Mouse (Mus musculus): ENCODE measurements around the gene Bckdhb. TPM values are rescaled to one million over a fixed set of nuclear protein-coding genes. Genes with fewer than 3 reads are reported as not detected.
"Not testable (repeated sequence)": the region's sequence is repeated elsewhere in the genome, so short reads cannot be mapped to it uniquely, and the experiment has no call there.

Bckdhb gene
- polyA plus RNA-seq, 1 experiment from 2014 or later: 34.8 TPM

GRCm38 (mm10) chr9:83975811-83976210, 50.9 kb downstream of the Bckdhb start:
- no peaks in the 10 kb centered on the region for H3K36me3 ChIP-seq (ENCODE audit: control insufficient read depth, insufficient read depth, low read length)
- no peak overlapping the region for H3K4me3 ChIP-seq (ENCODE audit: low read depth, low read length)
- H3K27ac ChIP-seq (ENCODE audit: low read depth, low read length): no peak overlapping the region
- DNase-seq (ENCODE audit: low spot score) (no peak), ATAC-seq (replicated peaks; ENCODE audit: low FRiP score) (no peak)
- H3K4me2 ChIP-seq: no peak overlapping the region
- no peak overlapping the region for H3K9ac ChIP-seq (ENCODE audit: low read depth, low read length)
- no peaks in the 10 kb centered on the region for H3K9me3 ChIP-seq (ENCODE audit: control insufficient read depth, low read length)
- no peaks in the 10 kb centered on the region for H3K27me3 ChIP-seq (replicated peaks; ENCODE audit: control insufficient read depth, insufficient read depth, low read length)
- H3K4me1 ChIP-seq (replicated peaks; ENCODE audit: control insufficient read depth, insufficient read depth, low read length): no peaks in the 10 kb centered on the region
- 67% methylated on average over 2 of the region's 2 CpGs for WGBS

- Histone ChIP-seq H3K27me3 (replicated peaks; ENCODE audit: control insufficient read depth, insufficient read depth, low read length) (no peaks in the 10 kb centered on the region), H3K4me1 (replicated peaks; ENCODE audit: control insufficient read depth, insufficient read depth, low read length) (no peaks in the 10 kb centered on the region), H3K4me3 (ENCODE audit: low read depth, low read length) (no peak overlapping the region), H3K4me2 (no peak overlapping the region), H3K27ac (ENCODE audit: low read depth, low read length) (no peak overlapping the region), H3K9me3 (ENCODE audit: control insufficient read depth, low read length) (no peaks in the 10 kb centered on the region), H3K9ac (ENCODE audit: low read depth, low read length) (no peak overlapping the region), H3K36me3 (ENCODE audit: control insufficient read depth, insufficient read depth, low read length) (no peaks in the 10 kb centered on the region)
- DNase-seq (ENCODE audit: low spot score): no peak
- WGBS: 79% methylated on average over 7 of the region's 7 CpGs
- no peak for ATAC-seq (replicated peaks; ENCODE audit: low FRiP score)
Measured at GRCm38 (mm10) chr9:83981234-83981633, 56.3 kb downstream of the Bckdhb start.

GRCm38 (mm10) chr9:84008961-84009360, 84.0 kb downstream of the Bckdhb start:
- ATAC-seq (replicated peaks; ENCODE audit: low FRiP score) (no peak), DNase-seq (ENCODE audit: low spot score) (no peak)
- H3K4me1 ChIP-seq (replicated peaks; ENCODE audit: control insufficient read depth, insufficient read depth, low read length): no peaks in the 10 kb centered on the region
- 87% methylated on average over 2 of the region's 2 CpGs for WGBS
- H3K9ac ChIP-seq (ENCODE audit: low read depth, low read length): no peak overlapping the region
- no peaks in the 10 kb centered on the region for H3K27me3 ChIP-seq (replicated peaks; ENCODE audit: control insufficient read depth, insufficient read depth, low read length)
- no peak overlapping the region for H3K4me3 ChIP-seq (ENCODE audit: low read depth, low read length)
- no peak overlapping the region for H3K27ac ChIP-seq (ENCODE audit: low read depth, low read length)
- no peaks in the 10 kb centered on the region for H3K9me3 ChIP-seq (ENCODE audit: control insufficient read depth, low read length)
- H3K36me3 ChIP-seq (ENCODE audit: control insufficient read depth, insufficient read depth, low read length): peaks cover 2% of the 10 kb centered on the region; the same call in 1 of the 2 replicates
- H3K4me2 ChIP-seq: no peak overlapping the region

GRCm38 (mm10) chr9:84011146-84011545, 86.2 kb downstream of the Bckdhb start:
- DNase-seq (ENCODE audit: low spot score): no peak
- Histone ChIP-seq H3K27ac (ENCODE audit: low read depth, low read length) (no peak overlapping the region), H3K9ac (ENCODE audit: low read depth, low read length) (no peak overlapping the region), H3K9me3 (ENCODE audit: control insufficient read depth, low read length) (no peaks in the 10 kb centered on the region), H3K4me2 (no peak overlapping the region), H3K4me3 (ENCODE audit: low read depth, low read length) (no peak overlapping the region), H3K27me3 (replicated peaks; ENCODE audit: control insufficient read depth, insufficient read depth, low read length) (no peaks in the 10 kb centered on the region), H3K36me3 (ENCODE audit: control insufficient read depth, insufficient read depth, low read length) (no peaks in the 10 kb centered on the region), H3K4me1 (replicated peaks; ENCODE audit: control insufficient read depth, insufficient read depth, low read length) (no peaks in the 10 kb centered on the region)
- no peak for ATAC-seq (replicated peaks; ENCODE audit: low FRiP score)

- not testable (repeated sequence) for H3K4me3 ChIP-seq (ENCODE audit: low read depth, low read length); H3K9me3 ChIP-seq (ENCODE audit: control insufficient read depth, low read length); H3K4me1 ChIP-seq (replicated peaks; ENCODE audit: control insufficient read depth, insufficient read depth, low read length); H3K9ac ChIP-seq (ENCODE audit: low read depth, low read length); H3K36me3 ChIP-seq (ENCODE audit: control insufficient read depth, insufficient read depth, low read length); ATAC-seq (replicated peaks; ENCODE audit: low FRiP score); H3K27me3 ChIP-seq (replicated peaks; ENCODE audit: control insufficient read depth, insufficient read depth, low read length); H3K27ac ChIP-seq (ENCODE audit: low read depth, low read length); H3K4me2 ChIP-seq
- WGBS: 84% methylated on average over 8 of the region's 8 CpGs
- DNase-seq (ENCODE audit: low spot score): peak; percentile 26
Measured at GRCm38 (mm10) chr9:84018141-84018540, 93.2 kb downstream of the Bckdhb start.

GRCm38 (mm10) chr9:84019627-84020026, 94.7 kb downstream of the Bckdhb start:
- Histone ChIP-seq H3K4me1 (replicated peaks; ENCODE audit: control insufficient read depth, insufficient read depth, low read length) (no peaks in the 10 kb centered on the region), H3K4me2 (no peak overlapping the region), H3K9ac (ENCODE audit: low read depth, low read length) (no peak overlapping the region), H3K9me3 (ENCODE audit: control insufficient read depth, low read length) (no peaks in the 10 kb centered on the region), H3K27ac (ENCODE audit: low read depth, low read length) (no peak overlapping the region), H3K27me3 (replicated peaks; ENCODE audit: control insufficient read depth, insufficient read depth, low read length) (no peaks in the 10 kb centered on the region), H3K4me3 (ENCODE audit: low read depth, low read length) (no peak overlapping the region), H3K36me3 (ENCODE audit: control insufficient read depth, insufficient read depth, low read length) (no peaks in the 10 kb centered on the region)
- DNase-seq (ENCODE audit: low spot score) (no peak), ATAC-seq (replicated peaks; ENCODE audit: low FRiP score) (peak; percentile 63)
- WGBS: 72% methylated on average over 2 of the region's 2 CpGs

- Histone ChIP-seq H3K27ac (ENCODE audit: low read depth, low read length) (no peak overlapping the region), H3K36me3 (ENCODE audit: control insufficient read depth, insufficient read depth, low read length) (no peaks in the 10 kb centered on the region), H3K4me3 (ENCODE audit: low read depth, low read length) (no peak overlapping the region), H3K4me1 (replicated peaks; ENCODE audit: control insufficient read depth, insufficient read depth, low read length) (no peaks in the 10 kb centered on the region), H3K9ac (ENCODE audit: low read depth, low read length) (no peak overlapping the region), H3K27me3 (replicated peaks; ENCODE audit: control insufficient read depth, insufficient read depth, low read length) (no peaks in the 10 kb centered on the region), H3K9me3 (ENCODE audit: control insufficient read depth, low read length) (no peaks in the 10 kb centered on the region), H3K4me2 (no peak overlapping the region)
- ATAC-seq (replicated peaks; ENCODE audit: low FRiP score) (no peak), DNase-seq (ENCODE audit: low spot score) (no peak)
- WGBS: 77% methylated on average over 6 of the region's 6 CpGs
Measured at GRCm38 (mm10) chr9:84021189-84021588, 96.2 kb downstream of the Bckdhb start.

GRCm38 (mm10) chr9:84028120-84028519, 103.2 kb downstream of the Bckdhb start:
- Histone ChIP-seq H3K4me2 (no peak overlapping the region), H3K9me3 (ENCODE audit: control insufficient read depth, low read length) (no peaks in the 10 kb centered on the region), H3K4me3 (ENCODE audit: low read depth, low read length) (no peak overlapping the region), H3K4me1 (replicated peaks; ENCODE audit: control insufficient read depth, insufficient read depth, low read length) (no peaks in the 10 kb centered on the region), H3K36me3 (ENCODE audit: control insufficient read depth, insufficient read depth, low read length) (no peaks in the 10 kb centered on the region), H3K9ac (ENCODE audit: low read depth, low read length) (no peak overlapping the region), H3K27me3 (replicated peaks; ENCODE audit: control insufficient read depth, insufficient read depth, low read length) (no peaks in the 10 kb centered on the region), H3K27ac (ENCODE audit: low read depth, low read length) (no peak overlapping the region)
- DNase-seq (ENCODE audit: low spot score) (no peak), ATAC-seq (replicated peaks; ENCODE audit: low FRiP score) (no peak)
- whole genome bisulfite sequencing: 64% methylated on average over 2 of the region's 2 CpGs

GRCm38 (mm10) chr9:84030691-84031290, 105.8 kb downstream of the Bckdhb start:
- H3K9ac ChIP-seq (ENCODE audit: low read depth, low read length): no peak overlapping the region
- H3K4me1 ChIP-seq (replicated peaks; ENCODE audit: control insufficient read depth, insufficient read depth, low read length): no peaks in the 10 kb centered on the region
- DNase-seq (ENCODE audit: low spot score) (no peak), ATAC-seq (replicated peaks; ENCODE audit: low FRiP score) (peak; percentile 26)
- 56% methylated on average over 6 of the region's 6 CpGs for WGBS
- no peak overlapping the region for H3K4me3 ChIP-seq (ENCODE audit: low read depth, low read length)
- no peak overlapping the region for H3K27ac ChIP-seq (ENCODE audit: low read depth, low read length)
- H3K27me3 ChIP-seq (replicated peaks; ENCODE audit: control insufficient read depth, insufficient read depth, low read length): no peaks in the 10 kb centered on the region
- no peak overlapping the region for H3K4me2 ChIP-seq
- no peaks in the 10 kb centered on the region for H3K36me3 ChIP-seq (ENCODE audit: control insufficient read depth, insufficient read depth, low read length)
- H3K9me3 ChIP-seq (ENCODE audit: control insufficient read depth, low read length): no peaks in the 10 kb centered on the region

All from liver, embryonic 11.5 days (tissue).